Mouse (Mus musculus) 3T3-L1 (cell line): ENCODE results near the gene Psmb5.
A peak's percentile ranks its signal among the peaks of the same experiment; 100 is the strongest.
"Not testable (repeated sequence)": the region's sequence is repeated elsewhere in the genome, so short reads cannot be mapped to it uniquely, and the experiment has no call there.

Experiments
- DNase-seq: peaks from one replicate; pipeline ENCODE4 v3.0.0-alpha.2; 2015; ENCODE audit warnings: low read depth, low spot score

The Psmb5 gene

DNA sequence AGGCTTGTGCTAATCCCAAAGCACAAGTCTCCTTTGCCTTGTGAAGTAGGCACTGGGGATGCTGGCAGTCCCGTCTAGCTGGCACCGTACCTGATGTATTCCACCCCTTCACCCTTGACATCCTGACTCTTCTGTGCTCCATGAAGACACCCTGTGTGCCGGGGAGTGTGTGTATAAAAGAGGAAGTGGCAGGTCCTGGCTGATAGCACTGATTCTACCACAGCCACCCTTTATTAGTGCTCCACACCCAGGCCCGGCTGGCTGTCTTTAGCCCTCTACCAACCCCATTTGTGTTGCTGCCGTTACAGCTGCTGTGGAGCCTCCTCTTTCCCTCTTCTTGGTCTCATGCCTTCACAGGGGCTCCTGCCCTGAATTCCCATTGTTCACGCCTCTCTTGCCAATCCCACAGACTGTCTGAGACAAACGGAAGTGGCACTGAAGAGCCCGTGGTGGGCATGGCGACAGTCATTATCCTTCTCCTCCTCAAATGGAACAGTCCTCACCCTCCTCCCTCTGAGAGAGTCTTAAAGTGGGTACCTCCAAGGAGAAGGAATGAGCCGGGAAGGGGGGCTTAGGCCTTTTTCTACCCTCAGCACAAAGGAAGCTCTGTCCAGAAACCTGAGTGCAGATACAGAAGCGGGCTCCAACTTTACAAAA, 12.9 kb upstream of the Psmb5 start:
- no peak for DNase-seq

DNA sequence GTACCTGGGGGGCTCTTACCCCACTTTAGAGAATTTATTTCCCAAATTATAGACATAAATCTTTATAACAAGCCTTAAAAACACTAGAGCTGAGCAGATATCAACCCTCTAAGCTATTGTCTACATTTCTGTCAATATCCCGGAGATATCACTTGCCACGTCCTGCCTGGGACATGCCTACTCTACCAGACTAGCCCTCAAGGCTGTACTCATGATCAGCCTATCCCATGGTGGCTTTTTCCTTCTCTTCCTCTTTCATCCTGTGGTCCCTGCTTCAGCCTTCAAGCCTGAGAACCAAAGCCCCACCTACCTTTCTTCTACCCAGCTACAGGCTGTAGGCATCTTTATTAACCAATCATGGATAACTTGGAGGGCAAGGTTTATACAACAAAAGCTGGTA, 12.0 kb upstream of the Psmb5 start:
- DNase-seq: no peak

DNA sequence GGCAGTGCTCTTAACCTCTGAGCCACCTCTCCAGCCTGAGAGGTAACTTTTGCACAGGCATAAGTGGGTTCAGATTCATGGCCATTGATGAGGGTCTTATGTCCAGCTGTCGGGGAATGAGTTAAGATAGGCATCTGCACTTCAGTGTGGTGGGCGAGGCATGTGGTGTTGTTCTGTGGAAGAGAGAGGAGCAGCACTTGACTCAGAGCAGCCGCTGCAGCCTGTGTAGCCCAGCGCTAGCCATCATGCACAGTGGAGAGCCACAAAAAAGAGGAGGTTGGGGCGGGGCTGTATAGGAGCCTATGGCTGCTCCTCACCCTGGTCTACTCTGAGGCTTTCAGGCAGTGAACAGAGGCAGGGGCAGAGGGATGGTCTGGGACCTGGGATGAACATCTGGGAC, 10.3 kb upstream of the Psmb5 start:
- no peak for DNase-seq

DNA sequence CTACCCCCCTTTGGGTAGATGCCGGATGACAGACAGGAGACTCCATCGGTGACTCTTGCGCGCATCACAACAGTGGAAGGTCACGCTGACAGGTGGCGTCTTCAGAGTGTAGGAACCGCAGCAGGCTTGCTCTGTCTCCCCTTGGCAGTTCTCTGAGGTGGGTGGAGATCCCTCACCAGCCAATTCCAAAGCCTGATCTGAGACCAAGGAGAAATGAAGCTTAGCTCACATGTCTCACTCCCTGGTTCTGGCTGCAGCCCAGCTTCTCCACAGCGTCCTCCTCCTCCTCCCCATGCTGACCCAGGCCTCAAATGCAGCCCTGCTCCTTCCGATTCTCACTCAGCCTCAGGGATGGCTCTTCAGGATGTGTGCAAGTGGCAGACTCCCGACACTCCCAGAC, 7.2 kb upstream of the Psmb5 start:
- DNase-seq: no peak

DNA sequence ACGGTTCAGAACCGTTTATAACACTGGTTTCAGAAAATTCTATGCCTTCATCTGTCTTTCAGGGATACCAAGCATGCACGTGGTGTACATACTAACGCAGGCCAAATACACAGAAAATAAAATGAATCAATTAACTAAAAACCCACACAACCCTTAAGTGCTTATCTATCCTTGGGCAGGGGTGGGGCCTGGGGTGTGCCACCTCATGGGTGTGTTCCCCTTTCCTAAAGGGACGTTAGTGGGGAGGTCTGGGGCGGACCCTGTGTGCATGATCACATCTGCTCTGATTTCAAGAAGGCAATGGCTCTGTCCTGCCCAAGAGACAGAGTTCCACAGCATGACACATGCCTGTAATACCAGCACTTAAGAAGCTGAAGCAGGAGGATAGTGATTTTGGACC, 5.5 kb upstream of the Psmb5 start:
- DNase-seq: no peak

DNA sequence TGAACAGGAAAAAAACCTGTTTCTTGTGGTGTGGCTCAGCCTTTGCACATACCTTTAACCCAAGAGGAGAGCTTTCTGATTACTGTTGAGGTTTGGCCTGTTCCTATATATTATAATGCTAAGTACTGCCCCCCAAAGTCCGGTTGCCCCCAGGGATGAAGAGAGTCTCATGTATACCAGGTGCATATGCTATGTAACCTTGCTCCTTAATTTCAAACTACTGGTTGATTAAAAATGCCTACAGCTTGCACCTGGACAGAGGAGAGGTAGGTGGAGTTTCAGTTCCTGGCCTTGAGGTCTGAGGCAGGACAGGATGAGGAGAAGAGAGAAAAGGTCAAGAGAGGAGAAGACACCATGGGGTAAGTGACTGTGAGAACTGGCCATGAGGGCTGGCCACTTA, 3.3 kb upstream of the Psmb5 start, which contains the start of gene Psmb11:
Gene Psmb11 (plus strand): TSS at position 301 of the 400 bp plus-strand sequence.
- no peak for DNase-seq

DNA sequence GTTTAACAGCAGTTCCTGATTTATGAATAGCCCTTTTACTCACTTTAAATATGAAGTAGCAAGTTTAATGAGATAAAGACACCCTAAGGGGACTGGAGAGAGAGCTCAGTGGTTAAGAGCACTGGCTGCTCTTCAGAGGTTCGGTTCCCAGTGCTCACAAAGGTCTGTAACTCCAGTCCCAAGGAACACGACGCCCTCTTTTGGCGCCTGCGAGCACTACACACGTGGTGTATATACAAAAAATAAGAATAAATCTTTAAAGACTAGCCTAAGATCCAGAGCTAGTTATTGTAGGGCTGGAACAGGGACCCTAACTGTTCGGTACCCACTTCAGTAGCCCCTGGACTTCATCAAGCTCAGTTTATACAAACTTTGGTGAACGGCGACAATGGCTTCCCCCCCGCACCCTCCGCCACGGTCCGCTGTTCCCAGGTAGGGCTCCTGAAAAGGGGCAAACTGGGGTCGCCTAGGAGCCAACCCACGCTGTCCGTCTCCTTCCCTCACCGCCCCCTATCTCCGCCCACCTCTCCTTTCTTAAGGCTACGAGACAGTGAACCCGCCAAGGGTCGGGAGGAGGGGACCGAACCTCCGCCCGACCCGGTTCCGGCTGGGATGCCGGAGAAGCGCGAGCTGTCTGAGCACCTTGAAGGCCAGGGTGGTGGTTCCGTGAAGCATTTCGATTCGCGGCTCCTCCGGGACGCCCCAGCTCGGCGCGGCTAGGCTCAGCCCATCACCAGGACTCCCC, 498 bp downstream of the Psmb5 start:
- DNase-seq: peak; percentile 52

DNA sequence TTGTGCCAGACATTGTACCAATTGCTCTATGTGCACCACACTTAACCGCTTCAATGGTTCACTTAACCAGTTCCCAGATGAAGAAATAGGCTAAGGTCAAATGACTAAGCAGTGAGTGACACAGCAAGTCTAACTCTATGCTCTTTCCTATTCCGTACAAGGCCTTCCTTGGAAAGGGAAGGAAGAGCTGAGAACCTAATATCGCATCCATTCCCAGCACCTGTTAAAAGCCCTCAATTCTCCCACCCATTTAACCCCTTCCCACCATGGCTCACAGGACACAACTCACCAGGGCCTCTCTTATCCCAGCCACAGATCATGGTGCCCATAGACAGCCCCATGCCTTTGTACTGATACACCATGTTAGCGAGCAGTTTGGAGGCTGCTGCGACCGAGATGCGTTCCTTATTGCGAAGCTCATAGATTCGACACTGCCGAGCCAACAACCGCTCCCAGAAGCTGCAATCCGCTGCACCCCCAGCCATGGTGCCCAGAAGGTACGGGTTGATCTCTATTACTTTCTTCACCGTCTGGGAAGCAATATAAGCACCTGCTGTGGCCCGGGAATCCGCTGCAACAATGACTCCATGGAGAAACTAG, 1.5 kb downstream of the Psmb5 start:
- no peak for DNase-seq

DNA sequence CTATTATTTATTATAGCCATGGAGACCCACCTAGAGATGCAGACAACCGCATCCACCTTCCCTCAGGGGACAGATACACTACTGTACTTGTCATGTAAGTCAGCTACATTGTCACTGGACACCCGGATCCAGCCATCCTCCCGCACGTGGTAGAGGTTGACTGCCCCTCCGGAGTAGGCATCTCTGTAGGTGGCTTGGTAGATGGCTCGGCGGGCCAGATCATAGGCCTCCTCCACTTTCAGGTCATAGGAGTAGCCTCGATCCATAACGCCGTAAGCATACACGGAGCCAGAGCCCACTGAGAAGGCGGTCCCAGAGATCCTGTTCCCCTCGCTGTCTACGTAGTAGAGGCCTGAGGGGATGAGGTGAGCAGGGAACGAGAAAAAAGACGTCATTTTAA, 3.7 kb downstream of the Psmb5 start:
- not testable (repeated sequence) for DNase-seq

DNA sequence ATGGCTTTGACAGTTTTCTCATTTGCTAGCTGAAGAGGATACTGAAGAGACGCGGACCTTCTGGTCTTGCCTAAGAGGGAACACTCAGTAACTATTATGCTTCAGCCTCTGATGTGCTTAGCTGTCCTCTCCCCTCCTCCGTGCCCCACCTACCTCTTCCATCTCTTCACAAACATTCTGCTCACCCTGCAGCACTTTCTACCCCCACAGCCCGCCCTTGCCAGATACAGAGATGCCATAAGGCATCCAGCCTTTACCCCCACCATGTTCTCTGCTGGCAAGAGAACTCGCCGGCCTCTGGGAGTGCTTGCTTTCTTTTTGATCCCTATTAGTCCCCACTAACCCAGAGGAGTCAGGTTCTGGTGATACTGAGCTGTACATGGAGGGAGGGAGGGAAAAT, 7.2 kb downstream of the Psmb5 start:
- DNase-seq: no peak

DNA sequence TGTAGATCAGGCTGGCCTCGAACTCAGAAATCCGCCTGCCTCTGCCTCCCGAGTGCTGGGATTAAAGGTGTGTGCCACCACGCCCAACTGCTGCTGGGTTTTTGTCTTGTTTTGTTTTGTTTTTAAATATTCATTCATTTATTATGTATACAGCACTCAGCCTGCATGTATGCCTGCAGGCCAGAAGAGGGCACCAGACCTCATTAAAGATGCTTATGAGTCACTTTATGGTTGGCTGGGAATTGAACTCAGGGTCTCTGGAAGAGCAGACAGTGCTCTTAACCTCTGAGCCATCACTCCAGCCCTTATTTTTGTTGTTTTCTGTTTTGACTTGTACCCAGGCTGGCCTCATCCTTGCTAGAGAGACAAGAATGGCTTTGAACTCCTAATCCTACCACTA, 7.9 kb downstream of the Psmb5 start:
- DNase-seq: peak; percentile 59

DNA sequence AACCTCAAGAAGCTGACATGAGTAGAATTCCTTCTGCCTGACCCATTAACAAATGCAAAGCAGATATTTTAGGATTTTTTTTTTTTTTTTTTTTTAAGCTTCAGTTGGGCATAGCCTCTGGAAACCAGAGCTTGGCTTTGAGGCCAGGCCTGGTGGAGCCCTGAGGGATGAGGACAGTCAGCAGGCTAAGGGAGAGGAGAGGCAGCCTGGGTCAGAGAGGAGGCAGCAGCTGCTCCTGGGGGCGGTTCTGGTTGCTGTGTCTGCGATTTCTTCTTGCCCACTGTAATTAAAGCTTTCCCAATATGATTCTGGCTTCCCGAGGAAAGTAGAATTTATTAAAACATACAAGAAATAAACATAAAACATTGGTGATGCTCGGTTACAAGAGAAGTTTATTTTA, 8.6 kb downstream of the Psmb5 start:
- no peak for DNase-seq

DNA sequence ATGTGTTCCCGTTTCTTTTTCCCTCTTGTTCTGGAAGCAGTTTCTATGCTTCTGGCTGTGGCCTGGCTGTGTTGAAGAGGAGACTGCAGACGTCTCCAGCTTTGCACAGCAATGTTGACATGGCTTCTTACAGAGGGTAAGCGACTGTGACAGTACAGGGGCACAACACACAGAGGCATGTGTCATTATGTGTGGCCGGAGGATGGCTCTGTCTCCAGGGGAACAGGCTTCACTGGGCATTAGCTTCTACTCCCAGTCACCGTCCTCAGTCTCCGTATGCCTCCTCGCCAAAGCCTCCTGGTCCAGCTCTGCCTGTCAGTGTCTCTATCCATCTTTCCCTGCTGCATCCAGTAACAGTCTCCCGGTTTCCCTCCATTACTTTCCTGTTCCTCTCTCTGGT, 10.6 kb downstream of the Psmb5 start:
- DNase-seq: no peak

DNA sequence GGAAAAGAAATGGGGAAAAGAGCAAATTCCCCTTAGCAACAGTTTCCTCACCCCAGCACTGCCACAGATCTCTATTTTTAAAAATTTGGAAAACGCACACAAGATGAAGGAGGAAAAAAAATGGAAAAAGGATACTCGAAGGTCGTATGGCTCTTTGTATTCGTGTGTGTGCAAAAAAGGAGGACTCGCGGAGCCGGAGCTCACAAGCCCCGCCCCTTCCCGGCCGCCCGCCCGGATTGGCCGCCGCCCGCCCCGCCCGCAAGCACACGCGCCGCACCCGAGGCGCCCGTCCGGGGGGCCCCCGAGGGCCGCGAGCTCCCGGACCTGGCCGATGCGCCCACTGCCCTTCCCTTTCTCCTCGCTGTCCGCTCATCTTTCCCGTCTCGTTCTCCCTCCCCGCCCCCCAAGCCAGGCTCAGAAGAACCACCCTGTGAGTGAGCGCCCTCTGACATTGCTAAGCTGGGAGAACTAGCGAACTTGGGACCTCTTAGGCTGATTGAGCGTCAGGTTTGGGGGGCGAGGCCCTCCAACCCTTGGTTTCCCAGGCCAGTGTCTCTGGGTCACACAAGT, 12.0 kb downstream of the Psmb5 start, which contains the start of gene 4931414P19Rik:
Gene 4931414P19Rik (minus strand): TSS at position 242 of the 570 bp plus-strand sequence.
- peak; percentile 60 for DNase-seq

DNA sequence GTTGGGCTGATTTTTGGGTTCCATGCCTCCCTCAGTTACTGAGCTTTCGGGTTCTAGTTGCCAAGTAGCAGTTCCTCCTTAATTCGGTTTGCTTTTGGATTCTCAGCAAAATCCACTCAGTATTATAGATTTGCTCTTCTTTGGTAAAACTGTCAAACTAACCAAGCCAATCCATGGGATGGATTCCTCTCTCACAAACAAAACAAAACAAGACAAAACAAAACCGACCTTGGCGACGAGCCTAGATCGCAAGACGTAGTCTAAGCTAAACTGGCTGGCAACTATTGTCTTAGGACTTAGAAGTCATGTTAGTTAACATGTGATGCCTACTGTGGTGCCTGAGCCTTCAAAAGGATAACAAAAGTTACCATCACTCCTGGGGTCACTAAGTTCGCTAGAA, 14.1 kb downstream of the Psmb5 start:
- no peak for DNase-seq

DNA sequence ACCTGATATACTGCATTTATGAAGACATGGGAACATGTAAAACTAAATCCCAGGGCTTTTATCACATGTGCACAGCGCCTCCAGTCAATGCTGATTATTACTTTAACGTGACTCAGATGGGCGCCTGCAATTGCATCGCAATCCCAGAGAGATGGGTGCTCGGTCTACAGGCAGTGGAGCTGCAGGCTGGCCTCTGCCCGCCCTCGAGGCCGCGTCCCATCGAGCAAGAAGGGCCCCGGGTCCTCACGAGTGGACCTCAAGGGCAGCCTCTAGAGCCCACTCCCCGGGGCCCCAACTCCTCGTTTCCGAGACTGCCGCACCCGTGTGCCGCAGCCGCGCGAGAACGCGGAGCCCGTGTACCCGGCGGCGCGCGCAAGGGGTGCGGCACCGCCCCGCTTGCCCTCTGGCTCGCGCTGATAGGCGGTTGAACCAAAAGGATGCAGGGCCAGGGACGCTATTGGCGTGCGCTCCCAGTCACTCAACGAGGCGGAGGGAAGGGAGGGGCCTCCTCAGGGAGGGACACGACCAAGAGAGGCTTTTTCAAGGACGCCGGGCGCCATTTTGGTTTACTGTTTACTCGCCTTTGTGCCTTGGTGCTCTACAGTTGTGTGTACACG, 14.7 kb downstream of the Psmb5 start:
- peak; percentile 94 for DNase-seq

DNA sequence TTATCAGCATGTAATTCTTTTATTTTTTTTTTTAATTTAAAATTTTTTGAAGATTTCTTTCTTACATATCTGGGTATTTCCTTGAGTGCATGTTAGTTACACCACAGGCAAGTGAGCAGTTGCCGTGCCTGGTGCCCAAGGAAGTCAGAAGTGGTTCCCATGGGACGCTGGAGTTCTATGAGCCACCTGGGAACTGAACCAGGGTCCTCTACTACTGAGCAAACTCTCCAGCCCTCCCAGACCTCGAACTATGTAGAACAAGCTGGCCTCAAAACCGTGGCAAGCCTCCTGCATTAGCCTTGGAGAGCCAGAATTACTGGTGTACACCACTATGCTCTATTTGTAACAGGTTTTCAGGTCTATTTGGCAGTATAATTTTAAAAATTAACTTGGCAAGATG, 15.2 kb downstream of the Psmb5 start:
- DNase-seq: peak; percentile 50

DNA sequence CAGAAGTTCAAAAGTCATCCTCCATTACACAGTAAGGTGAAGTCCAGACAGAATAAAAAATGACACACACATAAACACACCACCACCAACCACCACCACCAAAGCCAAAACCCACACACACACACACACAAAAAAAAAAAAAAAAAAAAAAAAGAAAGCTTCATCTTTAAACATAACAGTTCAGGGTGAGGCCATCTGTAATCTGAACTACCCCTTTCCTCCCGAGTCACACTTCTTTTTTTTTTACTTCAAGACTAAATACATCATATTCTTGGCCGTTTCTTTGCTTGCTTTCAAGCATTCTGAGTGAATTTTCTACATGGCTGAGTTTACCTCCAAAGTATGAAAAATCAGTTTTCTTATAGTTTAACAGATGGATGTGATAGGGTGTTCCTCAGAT, 16.2 kb downstream of the Psmb5 start:
- no peak for DNase-seq

DNA sequence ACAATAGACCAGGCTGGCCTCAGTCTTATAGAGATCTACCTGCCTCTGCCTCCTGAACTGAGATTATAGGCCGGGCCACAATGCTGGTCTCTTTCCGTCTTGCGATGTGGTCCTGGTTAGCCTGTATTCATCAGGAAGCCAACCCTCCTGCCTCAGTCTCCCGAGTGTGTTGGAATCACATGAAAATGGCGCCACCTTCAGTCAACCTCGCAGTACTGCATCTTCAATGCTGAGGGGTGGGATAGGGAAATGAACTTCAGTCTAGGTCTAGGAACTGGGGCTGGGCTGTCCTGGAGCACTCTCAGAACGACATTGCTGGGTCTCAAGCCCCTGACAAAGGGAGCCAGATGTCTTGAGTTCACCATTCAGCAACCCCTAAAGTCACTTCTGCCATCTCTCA, 20.7 kb downstream of the Psmb5 start:
- no peak for DNase-seq

DNA sequence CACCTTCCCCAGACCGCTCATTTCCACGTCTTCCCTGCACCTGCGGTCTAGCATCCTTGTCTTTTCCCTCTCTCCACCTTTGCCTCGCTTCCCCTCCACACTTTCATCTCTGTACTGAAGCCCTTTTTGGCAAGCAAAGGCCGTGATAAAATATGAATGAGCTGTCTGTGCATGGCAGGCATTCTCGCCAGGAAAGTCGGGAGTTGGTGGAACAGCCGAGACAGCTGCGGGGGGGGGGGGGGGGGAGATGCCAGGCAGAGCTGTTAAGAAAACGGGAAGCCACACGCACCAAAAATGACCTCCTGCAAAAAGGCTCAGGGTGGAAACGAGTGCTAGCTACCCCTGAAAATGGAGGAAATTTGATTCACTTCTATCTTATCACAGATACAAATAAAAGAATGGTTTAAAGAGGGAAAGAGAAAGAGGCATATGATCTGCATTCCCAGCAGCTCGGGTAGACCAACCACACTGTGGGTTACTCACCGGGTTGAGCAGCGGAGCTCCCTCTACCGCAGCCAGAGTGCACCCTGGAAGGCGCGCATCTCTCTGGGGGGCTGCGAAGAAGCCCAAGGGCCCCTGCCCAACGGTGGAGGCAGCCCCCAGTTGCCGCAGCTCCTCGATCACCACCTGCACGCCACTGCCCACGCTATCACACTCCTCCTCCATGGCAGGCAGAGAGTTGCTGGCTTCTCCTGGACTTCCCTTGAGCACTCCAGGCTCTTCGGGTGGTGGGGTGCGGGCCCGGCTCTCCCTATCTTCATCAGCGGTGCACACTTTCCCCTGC, 23.0 kb downstream of the Psmb5 start:
- DNase-seq: no peak

DNA sequence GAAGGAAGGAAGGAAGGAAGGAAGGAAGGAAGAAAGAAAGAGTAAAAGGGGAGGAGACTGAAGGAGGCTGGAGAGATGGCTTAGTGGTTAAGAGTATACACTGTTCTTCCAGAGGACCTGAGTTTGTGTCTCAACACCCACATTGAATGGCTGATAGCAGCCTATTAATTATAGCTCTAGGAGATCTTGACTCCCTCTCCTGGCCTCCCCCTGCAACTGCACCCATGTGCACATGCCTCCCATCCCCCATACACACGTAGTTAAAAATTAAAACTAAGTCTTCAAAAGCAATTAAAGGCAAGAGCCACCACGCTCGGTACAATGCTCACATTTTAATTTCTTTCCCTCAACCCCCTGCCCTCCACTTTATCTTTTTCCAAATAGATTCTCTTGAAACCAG, 23.8 kb downstream of the Psmb5 start:
- DNase-seq: no peak
